Mouse (Mus musculus) gastrocnemius, postnatal 10 days (tissue): Measurements from ENCODE around the gene Flywch1. TPM values are rescaled to one million over a fixed set of nuclear protein-coding genes. Genes with fewer than 3 reads are reported as not detected.

Experiments used
- DNase-seq: peaks from one replicate; pipeline ENCODE4 v3.0.0; 2021; ENCODE audit warnings: mixed read lengths
- total RNA-seq, 2 experiments: library from RNA; stranded (reverse); gene quantifications; 2 replicates each; pipeline ENCODE4 v1.2.3; 2021

Gene Flywch1
- total RNA-seq, 2 experiments from 2014 or later, result 39.0 to 39.5 TPM

DNA sequence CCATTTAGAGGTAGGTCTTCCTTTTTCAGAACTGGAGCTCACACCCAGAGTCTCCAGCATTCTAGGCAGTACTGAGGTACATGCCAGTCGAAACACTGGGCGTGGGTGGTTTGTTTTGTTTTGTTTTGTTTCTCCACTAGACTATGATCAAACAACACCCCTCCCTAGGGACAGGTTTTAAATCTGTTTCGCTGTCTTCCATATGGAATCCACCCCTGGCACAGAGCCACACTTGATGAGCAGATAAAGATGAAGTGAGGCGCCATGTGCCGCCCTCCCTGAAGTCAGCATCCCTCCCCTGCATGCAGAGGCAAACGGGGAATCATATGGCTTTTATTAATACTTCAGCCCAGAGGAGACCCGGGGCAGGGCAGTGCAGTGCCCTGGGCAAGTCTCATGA, 66.7 kb downstream of the Flywch1 start:
- DNase-seq, result no peak

DNA sequence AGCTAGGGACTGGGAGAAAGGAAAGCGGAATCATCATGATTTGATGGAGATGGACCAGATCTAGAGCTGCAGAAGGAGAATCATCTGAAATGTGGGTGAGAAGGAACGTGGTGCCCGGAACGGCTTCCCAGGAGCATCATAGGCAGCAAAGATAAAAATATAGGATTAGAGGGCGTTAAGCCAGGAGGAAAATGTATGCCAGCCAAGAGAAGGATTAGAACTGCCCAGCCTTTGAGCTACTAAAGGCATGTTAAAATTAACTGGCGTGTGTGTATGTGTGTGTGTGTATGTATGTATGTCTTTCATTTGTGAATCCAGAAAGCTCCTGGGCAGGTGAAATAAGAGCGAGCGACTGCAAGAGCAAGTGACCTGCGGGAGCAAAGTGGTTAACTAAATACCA, 68.1 kb downstream of the Flywch1 start:
- no peak for DNase-seq

Other genes starting within 250 kb of the Flywch1 start
- gene Zfp213, start 207.4 kb downstream of the Flywch1 start, total RNA-seq, result 1 to 10 TPM; 3.3 to 4.1 TPM
- 1 to 10 TPM; 6.6 to 7.0 TPM for gene Zfp13, start 172.1 kb downstream of the Flywch1 start, total RNA-seq
- gene Zscan10, start 170.7 kb downstream of the Flywch1 start, total RNA-seq, result not detected
- under 1 TPM; 0.35 to 0.43 TPM for gene Mmp25, start 126.3 kb downstream of the Flywch1 start, total RNA-seq
- gene Bicdl2, start 111.1 kb downstream of the Flywch1 start, total RNA-seq, result not detected
- 100 to 1,000 TPM; 273 to 283 TPM for gene Hcfc1r1, start 98.0 kb downstream of the Flywch1 start, total RNA-seq
- 10 to 100 TPM; 17.7 to 21.2 TPM for gene Thoc6, start 97.7 kb downstream of the Flywch1 start, total RNA-seq
- gene Tnfrsf12a, start 94.1 kb downstream of the Flywch1 start, total RNA-seq, result 10 to 100 TPM; 33.4 to 51.3 TPM
- gene Cldn6, start 92.4 kb downstream of the Flywch1 start, total RNA-seq, result not detected
- under 1 TPM; 0.54 to 0.70 TPM for gene Cldn9, start 87.6 kb downstream of the Flywch1 start, total RNA-seq
- gene 1520401A03Rik, start 48.8 kb downstream of the Flywch1 start, total RNA-seq, result under 1 TPM; 0.12 to 0.23 TPM
- gene Pkmyt1, start 45.3 kb downstream of the Flywch1 start, total RNA-seq, result 1 to 10 TPM; 4.7 to 5.6 TPM
- gene Paqr4, start 30.7 kb downstream of the Flywch1 start, total RNA-seq, result 1 to 10 TPM; 7.6 to 9.4 TPM
- gene Kremen2, start 25.8 kb downstream of the Flywch1 start, total RNA-seq, result not detected
- gene Flywch2, start 14.5 kb upstream of the Flywch1 start, total RNA-seq, result 1 to 10 TPM; 3.4 to 3.8 TPM
- 100 to 1,000 TPM; 177 to 255 TPM for gene Srrm2, start 18.9 kb upstream of the Flywch1 start, total RNA-seq
- 100 to 1,000 TPM; 364 to 374 TPM for gene Elob, start 57.5 kb upstream of the Flywch1 start, total RNA-seq
- not detected for gene Prss33, start 64.5 kb upstream of the Flywch1 start, total RNA-seq
- gene Prss32, start 72.3 kb upstream of the Flywch1 start, total RNA-seq, result not detected
- gene Prss41, start 72.6 kb upstream of the Flywch1 start, total RNA-seq, result not detected
- gene Prss21, start 96.5 kb upstream of the Flywch1 start, total RNA-seq, result not detected
- not detected for gene Dcpp1, start 109.3 kb upstream of the Flywch1 start, total RNA-seq
- not detected for gene Dcpp2, start 109.3 kb upstream of the Flywch1 start, total RNA-seq
- gene Dcpp3, start 145.9 kb upstream of the Flywch1 start, total RNA-seq, result not detected
- not detected for gene Sbp, start 170.1 kb upstream of the Flywch1 start, total RNA-seq
- not detected for gene Sbpl, start 183.7 kb upstream of the Flywch1 start, total RNA-seq
- not detected for gene Prss30, start 209.0 kb upstream of the Flywch1 start, total RNA-seq
- not detected for gene Prss22, start 226.5 kb upstream of the Flywch1 start, total RNA-seq